Mouse (Mus musculus) gastrocnemius, postnatal 36 days (tissue): ENCODE measurements around the gene Gm21858. TPM values are rescaled to one million over a fixed set of nuclear protein-coding genes. Genes with fewer than 3 reads are reported as not detected.
"Not testable (repeated sequence)": the region's sequence is repeated elsewhere in the genome, so short reads cannot be mapped to it uniquely, and the experiment has no call there.

ENCODE experiments used
- DNase-seq, 2 experiments: peaks; one replicate each; pipeline ENCODE4 v3.0.0; 2022
- intact Hi-C: fragments of 180-260 bp; cut with DNase I; formaldehyde crosslinking; loops from one replicate; pipeline ENCODE4 v1.15.1; 2025
- long read RNA-seq, 2 experiments: library from polyadenylated mRNA; stranded (forward); transcript quantifications; one replicate each; pipeline ENCODE4 v2.0.0; 2021
- total RNA-seq, 2 experiments: library from RNA; stranded (reverse); gene quantifications; 2 replicates each; pipeline ENCODE4 v1.2.3; 2021

The Gm21858 gene
- total RNA-seq = not detected
- long read RNA-seq, experiment 1 = 0 reads
- long read RNA-seq, experiment 2 = 0 reads

DNA sequence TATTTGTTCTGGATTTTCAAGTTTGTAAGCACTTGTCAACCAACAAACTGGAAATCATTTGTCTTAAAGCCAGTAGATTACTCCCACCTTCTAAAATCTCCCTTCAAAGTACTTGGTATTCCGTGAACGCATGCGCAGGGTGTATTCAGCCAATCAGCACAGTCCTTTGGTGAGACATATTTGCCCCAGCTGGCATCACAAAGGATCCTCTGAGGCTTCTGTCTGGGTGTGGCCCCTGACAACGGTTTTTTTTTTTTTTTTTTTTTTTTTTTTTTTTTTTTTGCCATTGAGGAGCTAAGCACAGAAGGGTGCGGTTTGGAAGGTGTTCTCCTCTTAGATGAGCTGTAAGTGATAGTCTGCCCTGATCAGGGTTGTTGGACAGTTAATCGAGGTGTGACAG lies at the start of gene Gm21858:
Gene Gm21858 (plus strand): TSS at position 301 of the 400 bp plus-strand sequence.
- intact Hi-C loops, DNase-seq: not testable (repeated sequence)
